Mouse (Mus musculus) midbrain, embryonic 12.5 days (tissue): ENCODE data around the gene Itih3. TPM values are rescaled to one million over a fixed set of nuclear protein-coding genes. Genes with fewer than 3 reads are reported as not detected.

Experiments
- ATAC-seq: fragments of 200-750 bp; cut with Nextera tagmentation; 2 replicates; pipeline ENCODE4 v1.8.0; 2017; ENCODE audit warnings: low read depth, moderate TSS enrichment, moderate library complexity; ENCODE audit not compliant: low FRiP score
- H3K27ac ChIP-seq: fragments of 300-500 bp; sonication (generic); replicated peaks from 2 replicates; pipeline ENCODE4 v1.5.1; 2016; ENCODE audit warnings: mild to moderate bottlenecking
- H3K27me3 ChIP-seq: fragments of 300-500 bp; sonication (generic); 2 replicates; pipeline ENCODE4 v1.6.1; 2016; ENCODE audit warnings: mild to moderate bottlenecking
- H3K36me3 ChIP-seq: fragments of 300-500 bp; sonication (generic); 2 replicates; pipeline ENCODE4 v1.6.1; 2016
- H3K4me1 ChIP-seq: fragments of 300-500 bp; sonication (generic); 2 replicates; pipeline ENCODE4 v1.6.1; 2016
- H3K4me2 ChIP-seq: fragments of 300-500 bp; sonication (generic); replicated peaks from 2 replicates; pipeline ENCODE4 v1.6.1; 2016; ENCODE audit warnings: mild to moderate bottlenecking, moderate library complexity
- H3K4me3 ChIP-seq: fragments of 300-500 bp; sonication (generic); 2 replicates; pipeline ENCODE4 v1.5.1; 2016; ENCODE audit warnings: mild to moderate bottlenecking
- H3K9ac ChIP-seq: fragments of 300-500 bp; sonication (generic); replicated peaks from 2 replicates; pipeline ENCODE4 v1.6.1; 2016; ENCODE audit warnings: mild to moderate bottlenecking, moderate library complexity
- H3K9me3 ChIP-seq: fragments of 300-500 bp; sonication (generic); 2 replicates; pipeline ENCODE4 v1.6.1; 2016; ENCODE audit warnings: mild to moderate bottlenecking
- WGBS: fragments of 180-500 bp; shearing (Covaris S2); methylation state at CpG from one replicate; pipeline ENCODE4 v1.1.7; 2016; 5-methylcytosine and 5-hydroxymethylcytosine counted together
- polyA plus RNA-seq: library from polyadenylated mRNA; unstranded; fragments of >200 nt; fragmentation: Nextera tagmentation; extraction: Ambion mirVana; gene quantifications from 2 replicates; pipeline ENCODE4 v1.2.1, GENCODE M21; 2016

Itih3 gene
- polyA plus RNA-seq, 1 experiment from 2014 or later: 0.55 TPM

DNA sequence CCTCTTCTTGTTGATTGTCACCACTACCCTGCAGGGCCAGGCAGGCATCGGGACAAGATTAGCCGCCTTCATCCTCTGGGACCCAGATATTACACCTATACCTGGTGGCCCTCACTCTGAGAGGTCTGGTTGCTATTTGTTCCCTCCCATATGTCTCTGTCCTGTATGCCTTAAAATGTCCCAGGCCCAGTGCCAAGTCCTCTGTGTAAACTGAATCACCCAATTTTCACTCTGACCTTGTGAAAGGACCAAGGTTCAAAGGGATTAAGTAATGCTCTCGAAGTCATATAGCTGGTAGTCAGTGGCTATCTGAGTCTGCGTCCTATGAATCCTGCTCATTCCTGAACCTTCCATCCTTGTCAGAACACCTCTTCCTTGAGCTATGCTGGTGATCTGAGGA lies 6.8 kb upstream of the Itih3 start:
- Histone ChIP-seq H3K4me1 (no peaks in the 10 kb centered on the region), H3K4me3 (no peak overlapping the region), H3K9ac (no peak overlapping the region), H3K27me3 (no peaks in the 10 kb centered on the region), H3K9me3 (no peaks in the 10 kb centered on the region), H3K4me2 (no peak overlapping the region), H3K36me3 (no peaks in the 10 kb centered on the region), H3K27ac (no peak overlapping the region)
- ATAC-seq: no peak
- 86% methylated on average over 4 of the region's 4 CpGs for WGBS

DNA sequence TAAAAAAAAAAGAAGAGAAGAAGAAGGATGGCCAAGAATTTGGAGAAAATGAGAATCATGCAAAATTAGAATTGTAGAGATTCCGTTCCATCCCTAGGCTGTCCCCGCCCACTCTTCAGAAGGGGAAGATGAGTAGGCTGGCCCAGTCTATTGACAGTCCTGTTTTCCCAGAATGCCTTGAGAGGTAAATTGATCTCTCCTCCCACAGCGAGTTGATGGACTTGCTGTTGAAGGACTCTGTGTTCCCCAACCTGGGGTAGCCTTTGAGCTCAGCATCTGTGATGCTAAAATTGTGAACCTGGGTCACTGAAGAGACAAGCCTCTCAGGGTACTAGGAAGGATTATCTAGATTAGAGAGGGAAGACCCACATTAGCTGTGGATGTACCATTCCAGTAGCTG lies 1.9 kb upstream of the Itih3 start:
- H3K4me2 ChIP-seq: no peak overlapping the region
- no peaks in the 10 kb centered on the region for H3K4me1 ChIP-seq
- no peaks in the 10 kb centered on the region for H3K27me3 ChIP-seq
- H3K9ac ChIP-seq: no peak overlapping the region
- H3K36me3 ChIP-seq: no peaks in the 10 kb centered on the region
- no peak for ATAC-seq
- H3K9me3 ChIP-seq: no peaks in the 10 kb centered on the region
- WGBS: 98% methylated on average over 3 of the region's 3 CpGs
- no peak overlapping the region for H3K4me3 ChIP-seq
- H3K27ac ChIP-seq: no peak overlapping the region

DNA sequence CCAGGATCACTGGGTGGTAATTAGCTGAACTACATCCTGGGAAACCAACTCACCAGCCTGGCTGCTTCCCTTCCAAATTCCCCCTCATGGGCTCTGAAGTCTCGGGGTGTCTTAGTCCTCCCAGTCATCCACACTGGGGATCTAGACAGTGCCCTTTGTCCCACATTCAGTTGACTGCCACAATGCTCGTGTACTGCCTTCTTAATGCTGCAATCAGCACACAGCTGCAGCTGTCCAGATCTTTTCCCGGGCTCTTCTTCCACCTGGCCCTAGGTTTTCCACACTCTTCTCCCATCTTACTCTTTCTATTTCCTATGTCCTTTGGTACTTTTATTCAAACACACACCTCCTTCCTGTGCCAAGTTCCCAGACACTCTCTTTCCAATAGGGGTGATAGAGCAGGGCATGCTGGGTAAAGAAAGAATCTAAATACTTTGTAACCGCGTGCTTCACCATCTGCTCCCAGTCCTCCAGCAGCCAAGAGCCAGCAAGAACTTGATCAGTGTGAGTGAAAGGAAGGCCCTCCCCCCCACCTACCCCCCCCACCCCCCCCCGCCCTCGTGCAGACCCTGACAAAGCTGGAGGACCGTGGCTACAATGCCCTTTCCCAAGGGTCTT lies 1.4 kb downstream of the Itih3 start:
- no peak for ATAC-seq
- 58% methylated on average over 8 of the region's 8 CpGs for WGBS

DNA sequence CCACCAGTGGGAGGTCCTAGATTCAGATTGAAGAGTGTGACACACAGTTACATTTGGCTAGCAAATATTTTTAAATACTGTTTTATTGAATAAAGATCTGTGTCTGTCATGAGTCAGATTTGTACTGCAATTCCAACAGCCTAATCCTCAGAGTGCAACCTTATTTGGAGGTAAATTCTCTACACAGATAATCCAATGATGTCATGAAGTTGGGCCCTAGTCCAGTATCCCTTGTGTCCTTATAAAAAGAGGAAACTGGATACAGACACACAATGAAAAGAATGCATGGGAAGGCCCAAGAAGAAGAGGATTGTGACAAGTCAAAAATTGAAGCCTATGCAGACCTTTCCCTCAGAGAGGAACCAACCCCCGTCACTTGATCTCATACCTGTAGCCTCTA lies 7.0 kb downstream of the Itih3 start:
- no peak for ATAC-seq
- Histone ChIP-seq H3K27ac (no peak overlapping the region), H3K27me3 (no peaks in the 10 kb centered on the region), H3K36me3 (no peaks in the 10 kb centered on the region), H3K4me2 (no peak overlapping the region), H3K9me3 (no peaks in the 10 kb centered on the region), H3K4me1 (no peaks in the 10 kb centered on the region), H3K4me3 (no peak overlapping the region), H3K9ac (no peak overlapping the region)
- WGBS: 90% methylated on average over 1 of the region's 1 CpGs

More for the DNA sequence above, 1.4 kb downstream of the Itih3 start:
- Histone ChIP-seq H3K27me3 (no peaks in the 10 kb centered on the region), H3K4me3 (no peak overlapping the region), H3K4me1 (no peaks in the 10 kb centered on the region), H3K9ac (no peak overlapping the region), H3K27ac (no peak overlapping the region), H3K9me3 (no peaks in the 10 kb centered on the region), H3K4me2 (no peak overlapping the region), H3K36me3 (no peaks in the 10 kb centered on the region)

DNA sequence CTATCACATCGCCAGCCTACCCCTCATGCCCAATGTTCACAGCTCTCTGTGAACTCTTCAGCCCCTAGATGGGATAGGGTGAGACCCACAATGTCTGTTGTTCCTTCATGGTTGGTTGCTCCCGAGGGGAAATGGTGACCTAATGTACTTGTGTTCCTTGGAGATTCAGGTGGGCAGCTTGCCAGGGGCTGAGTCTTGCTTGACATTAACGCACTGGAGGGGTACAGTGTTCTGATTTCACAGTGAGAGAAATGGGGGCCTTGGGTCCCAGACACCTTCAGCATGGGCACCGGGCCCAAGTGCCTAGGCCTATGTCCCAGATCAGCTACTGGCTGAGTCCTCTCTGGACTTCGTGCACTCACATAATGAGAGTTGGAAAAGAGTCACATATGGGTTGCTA lies 10.2 kb downstream of the Itih3 start:
- Histone ChIP-seq H3K4me3 (no peak overlapping the region), H3K27me3 (no peaks in the 10 kb centered on the region), H3K4me2 (no peak overlapping the region), H3K9ac (no peak overlapping the region), H3K27ac (no peak overlapping the region), H3K9me3 (no peaks in the 10 kb centered on the region), H3K4me1 (no peaks in the 10 kb centered on the region), H3K36me3 (no peaks in the 10 kb centered on the region)
- 89% methylated on average over 5 of the region's 5 CpGs for WGBS
- ATAC-seq: no peak

DNA sequence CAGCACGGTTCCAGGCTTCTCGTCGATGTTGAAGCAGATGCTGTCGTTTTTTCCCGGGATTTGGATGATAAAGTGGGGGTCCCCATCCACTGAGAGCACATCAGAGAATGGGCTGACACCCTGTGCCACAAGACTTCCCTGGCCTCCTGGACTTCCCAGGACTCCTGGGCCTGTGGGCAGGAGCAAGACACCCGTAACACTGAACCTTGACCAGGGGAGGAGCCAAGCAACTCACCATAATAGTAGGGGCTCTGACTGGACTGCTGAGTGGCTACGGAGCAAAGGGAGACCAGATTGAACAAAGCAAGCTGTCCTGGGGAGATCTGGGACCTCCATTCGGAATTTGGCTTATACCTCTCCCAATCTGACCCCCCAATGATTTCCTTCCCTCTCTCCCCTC lies 10.9 kb downstream of the Itih3 start:
- ATAC-seq: no peak
- Histone ChIP-seq H3K4me3 (no peak overlapping the region), H3K9me3 (no peaks in the 10 kb centered on the region), H3K27ac (no peak overlapping the region), H3K36me3 (no peaks in the 10 kb centered on the region), H3K9ac (no peak overlapping the region), H3K4me1 (no peaks in the 10 kb centered on the region), H3K4me2 (no peak overlapping the region), H3K27me3 (no peaks in the 10 kb centered on the region)
- 77% methylated on average over 8 of the region's 8 CpGs for WGBS

DNA sequence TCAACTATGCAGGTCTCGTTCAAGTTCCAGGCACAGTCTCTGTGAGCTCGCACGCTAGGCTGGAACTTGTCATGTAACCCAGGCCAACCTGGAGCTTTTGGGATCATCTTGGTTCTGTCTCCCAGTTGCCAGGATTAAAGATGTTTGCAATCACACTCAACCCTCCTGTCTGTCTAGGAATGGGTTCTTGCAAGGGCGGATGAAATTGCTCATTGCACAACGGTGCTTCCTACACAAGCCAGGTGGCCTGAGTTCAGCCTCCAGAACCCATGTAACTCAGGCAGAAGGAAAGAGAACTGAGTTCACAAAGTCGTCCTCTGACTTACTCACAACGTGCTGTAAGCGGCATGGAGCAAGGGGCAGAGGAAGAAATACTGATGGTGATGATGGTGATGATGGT lies 12.4 kb downstream of the Itih3 start:
- no peak overlapping the region for H3K4me2 ChIP-seq
- 90% methylated on average over 8 of the region's 8 CpGs for WGBS
- ATAC-seq: no peak
- no peaks in the 10 kb centered on the region for H3K27me3 ChIP-seq
- no peak overlapping the region for H3K9ac ChIP-seq
- no peaks in the 10 kb centered on the region for H3K36me3 ChIP-seq
- H3K27ac ChIP-seq: no peak overlapping the region
- H3K4me1 ChIP-seq: no peaks in the 10 kb centered on the region
- H3K4me3 ChIP-seq: no peak overlapping the region
- H3K9me3 ChIP-seq: no peaks in the 10 kb centered on the region

DNA sequence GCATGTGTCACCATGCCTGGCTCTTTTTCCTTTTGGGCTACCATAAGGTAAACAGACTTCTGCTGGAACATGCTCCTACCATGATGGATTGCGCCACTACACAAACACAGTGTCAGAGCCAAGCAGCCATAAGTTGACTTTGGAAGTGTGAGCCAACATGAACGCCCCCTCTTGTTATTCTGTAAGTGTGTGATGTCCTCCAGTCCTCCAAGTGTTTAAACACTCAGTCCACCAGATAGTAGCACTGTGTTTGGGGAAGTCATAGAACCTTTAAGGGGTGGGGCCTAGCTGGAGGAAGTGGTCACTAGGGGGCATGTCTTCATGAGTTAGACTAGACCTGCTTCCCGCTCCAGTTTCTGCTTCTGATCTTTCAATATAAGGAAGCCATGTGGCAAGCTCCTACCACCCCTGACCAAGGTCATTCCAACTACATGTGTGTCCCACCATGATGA lies 15.7 kb downstream of the Itih3 start:
- H3K4me3 ChIP-seq: no peak overlapping the region
- H3K9ac ChIP-seq: no peak overlapping the region
- H3K4me1 ChIP-seq: no peaks in the 10 kb centered on the region
- no peak overlapping the region for H3K27ac ChIP-seq
- 90% methylated on average over 3 of the region's 3 CpGs for whole genome bisulfite sequencing
- no peaks in the 10 kb centered on the region for H3K9me3 ChIP-seq
- no peaks in the 10 kb centered on the region for H3K27me3 ChIP-seq
- H3K36me3 ChIP-seq: no peaks in the 10 kb centered on the region
- H3K4me2 ChIP-seq: no peak overlapping the region
- no peak for ATAC-seq

DNA sequence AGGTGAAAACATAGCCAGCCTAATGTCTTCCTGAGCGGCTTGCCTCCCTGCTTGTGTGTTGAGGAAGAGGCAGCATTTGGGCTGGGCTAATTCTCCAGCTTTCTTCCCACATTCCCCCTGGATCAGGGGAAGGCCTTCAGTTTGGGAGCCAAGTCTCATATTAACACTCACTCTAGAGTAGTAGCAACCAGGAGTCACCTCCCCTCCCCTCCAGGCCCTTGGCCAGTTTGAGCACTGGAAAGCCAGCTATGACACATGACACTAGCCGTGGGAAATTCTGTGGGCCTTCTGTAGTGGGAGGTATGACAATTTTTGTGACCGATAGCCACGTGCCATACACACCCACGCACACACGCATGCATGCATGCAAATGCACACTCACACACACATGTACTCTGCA lies 17.6 kb downstream of the Itih3 start:
- 92% methylated on average over 6 of the region's 6 CpGs for WGBS
- Histone ChIP-seq H3K4me1 (no peaks in the 10 kb centered on the region), H3K9me3 (no peaks in the 10 kb centered on the region), H3K27me3 (no peaks in the 10 kb centered on the region), H3K36me3 (no peaks in the 10 kb centered on the region), H3K9ac (no peak overlapping the region), H3K4me3 (no peak overlapping the region), H3K4me2 (no peak overlapping the region), H3K27ac (no peak overlapping the region)
- ATAC-seq: no peak

DNA sequence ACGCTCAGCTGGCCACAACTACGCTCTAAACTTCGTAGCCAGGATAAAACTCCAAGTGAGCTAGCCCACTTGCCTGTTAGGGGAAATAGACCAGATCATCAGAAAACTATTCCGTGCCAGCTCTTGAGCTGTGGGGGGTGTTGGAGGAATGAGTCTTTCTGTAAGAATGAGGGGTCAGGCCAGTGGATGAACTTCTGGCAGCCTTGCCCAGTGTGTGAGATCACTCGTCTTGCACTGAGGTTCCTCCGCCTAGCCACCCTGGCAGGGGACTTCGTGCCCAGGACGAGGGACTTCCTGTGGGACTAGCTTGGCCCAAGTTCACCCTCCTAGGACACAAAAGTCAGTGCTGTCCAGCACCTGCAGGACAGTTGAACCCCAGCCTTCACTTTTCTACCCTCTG lies 19.3 kb downstream of the Itih3 start:
- peaks cover 3% of the 10 kb centered on the region; the same call in 1 of the 2 replicates for H3K4me1 ChIP-seq
- no peaks in the 10 kb centered on the region for H3K9me3 ChIP-seq
- H3K4me3 ChIP-seq: no peak overlapping the region
- H3K4me2 ChIP-seq: no peak overlapping the region
- no peaks in the 10 kb centered on the region for H3K36me3 ChIP-seq
- H3K9ac ChIP-seq: no peak overlapping the region
- no peaks in the 10 kb centered on the region for H3K27me3 ChIP-seq
- no peak for ATAC-seq
- H3K27ac ChIP-seq: no peak overlapping the region
- 85% methylated on average over 8 of the region's 8 CpGs for WGBS

DNA sequence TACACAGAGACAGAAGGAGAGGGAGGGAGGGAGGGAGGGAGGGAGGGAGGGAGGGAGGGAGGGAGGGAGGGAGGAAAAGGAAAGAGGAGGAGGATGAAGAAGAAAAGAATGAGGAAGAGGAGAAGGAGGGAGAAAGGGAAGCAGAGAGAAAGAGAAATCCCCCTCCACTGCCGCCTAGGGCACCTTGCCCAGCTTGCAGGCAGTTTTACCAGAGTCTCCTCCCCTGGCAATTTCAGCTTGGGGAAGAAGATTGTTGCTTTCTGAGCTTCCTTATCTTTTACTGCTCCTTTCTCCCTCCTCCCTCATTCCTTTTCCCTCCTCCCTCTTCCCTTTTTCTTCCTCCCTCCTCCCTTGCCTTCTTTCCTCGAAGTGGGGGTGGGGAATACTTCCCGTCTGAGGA lies 20.5 kb downstream of the Itih3 start:
- Histone ChIP-seq H3K36me3 (no peaks in the 10 kb centered on the region), H3K4me3 (no peak overlapping the region), H3K4me2 (no peak overlapping the region), H3K9ac (no peak overlapping the region), H3K9me3 (no peaks in the 10 kb centered on the region), H3K4me1 (peaks cover 3% of the 10 kb centered on the region; the same call in 1 of the 2 replicates), H3K27me3 (no peaks in the 10 kb centered on the region), H3K27ac (no peak overlapping the region)
- ATAC-seq: no peak
- 86% methylated on average over 3 of the region's 3 CpGs for WGBS

DNA sequence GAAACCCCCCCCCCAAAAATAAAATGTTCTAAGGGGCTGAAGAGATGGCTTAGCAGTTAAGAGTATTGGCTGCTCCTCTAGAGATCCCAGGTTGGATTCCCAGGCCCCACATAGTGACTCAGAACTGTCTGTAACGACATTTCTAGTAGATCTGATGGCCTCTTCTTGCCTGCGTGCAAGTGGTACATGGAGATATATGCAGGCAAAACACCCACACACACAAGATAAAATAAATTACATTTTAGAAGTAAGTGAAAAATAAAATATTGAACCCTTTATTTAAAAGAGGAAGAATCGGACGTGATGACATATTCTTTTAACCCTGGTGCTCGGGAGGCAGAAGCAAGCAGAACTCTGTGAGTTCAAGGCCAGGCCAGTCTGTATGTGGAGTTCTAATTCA lies 20.9 kb downstream of the Itih3 start:
- no peak overlapping the region for H3K27ac ChIP-seq
- H3K4me2 ChIP-seq: no peak overlapping the region
- no peak overlapping the region for H3K9ac ChIP-seq
- no peaks in the 10 kb centered on the region for H3K9me3 ChIP-seq
- no peaks in the 10 kb centered on the region for H3K36me3 ChIP-seq
- ATAC-seq: no peak
- H3K27me3 ChIP-seq: no peaks in the 10 kb centered on the region
- 89% methylated on average over 5 of the region's 5 CpGs for WGBS
- H3K4me1 ChIP-seq: peaks cover 3% of the 10 kb centered on the region; the same call in 1 of the 2 replicates
- H3K4me3 ChIP-seq: no peak overlapping the region

DNA sequence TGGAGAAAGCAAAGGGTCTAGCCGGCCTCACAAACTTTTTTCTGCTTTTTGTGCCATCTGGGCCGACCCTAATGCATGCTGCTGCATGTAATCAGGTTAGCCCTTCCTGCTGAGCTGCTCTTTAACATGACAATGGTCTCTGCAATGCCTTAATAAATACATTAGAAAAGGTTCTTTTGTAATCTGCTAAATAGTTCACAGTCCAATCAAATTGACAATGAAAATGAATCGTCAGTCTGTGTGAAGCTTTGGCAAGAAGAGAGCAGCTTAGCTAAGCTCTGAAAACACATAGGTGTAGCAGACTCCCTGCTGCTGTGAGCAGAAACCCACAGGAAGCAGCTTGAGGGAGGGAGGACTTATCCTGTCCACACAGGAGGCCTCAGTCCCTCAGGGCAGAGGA lies 23.6 kb downstream of the Itih3 start:
- peaks cover 3% of the 10 kb centered on the region; the same call in 1 of the 2 replicates for H3K4me1 ChIP-seq
- no peak overlapping the region for H3K9ac ChIP-seq
- no peaks in the 10 kb centered on the region for H3K9me3 ChIP-seq
- no peaks in the 10 kb centered on the region for H3K27me3 ChIP-seq
- WGBS: 19% methylated on average over 3 of the region's 3 CpGs
- H3K27ac ChIP-seq: no peak overlapping the region
- H3K36me3 ChIP-seq: no peaks in the 10 kb centered on the region
- H3K4me3 ChIP-seq: no peak overlapping the region
- no peak overlapping the region for H3K4me2 ChIP-seq
- ATAC-seq: no peak; the same call in 1 of the 2 replicates
